Mouse (Mus musculus): Measurements from ENCODE around the gene Crybg2. TPM values are rescaled to one million over a fixed set of nuclear protein-coding genes. Genes with fewer than 3 reads are reported as not detected.

Gene Crybg2
- polyA plus RNA-seq (2015; fragmentation: Nextera tagmentation; extraction: Ambion mirVana), result 2.8 and 3.1 TPM in 2 replicates

DNA sequence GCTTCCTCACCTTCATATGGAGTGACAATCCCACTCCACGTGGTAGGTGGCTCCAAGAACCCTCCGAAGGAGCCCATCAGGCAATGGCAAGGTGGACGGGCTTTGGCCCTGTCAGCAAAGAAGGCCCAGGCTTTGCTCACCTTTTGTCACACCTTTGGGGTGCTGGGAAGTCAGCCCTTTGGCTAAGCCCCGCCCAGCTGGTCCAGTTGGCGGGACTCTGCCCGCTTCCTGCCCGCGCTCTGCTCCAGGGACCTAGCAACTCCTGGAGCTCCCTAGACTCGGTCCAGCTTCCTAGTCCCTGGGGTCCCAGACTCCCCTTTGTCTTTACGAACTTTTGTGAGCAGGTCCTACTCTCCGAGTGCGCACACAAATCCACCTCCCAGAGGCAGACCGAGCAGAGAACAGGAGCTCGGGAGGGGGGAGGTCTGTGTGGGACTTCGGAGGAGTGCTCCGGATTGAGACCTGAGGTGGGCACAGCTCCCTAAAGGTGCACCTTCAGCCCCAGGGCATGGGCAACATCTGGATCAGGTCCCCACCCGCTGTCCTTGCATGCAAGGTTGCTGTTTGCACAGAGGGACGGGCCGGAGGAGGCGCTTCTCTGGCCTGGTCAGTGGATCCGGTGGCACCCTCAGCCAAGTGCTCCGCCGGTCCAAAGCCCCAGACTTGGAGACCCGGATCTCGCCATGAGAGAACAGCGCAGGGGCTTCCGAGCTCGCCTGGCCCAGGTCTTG, at the start of gene Crybg2:
Gene Crybg2, plus strand, starts transcription at position 681 of the 731 bp plus-strand sequence.
- 0 out of 2 replicates have a peak within 1 kb of the TSS, but pooled peaks have one; percentile 2 for H3K27ac ChIP-seq (ENCODE audit: low read length)
- H3K36me3 ChIP-seq (ENCODE audit: insufficient read depth, low read length), result no peaks in the 10 kb centered on the region
- H3K4me3 ChIP-seq (ENCODE audit: low read depth, low read length), result no peak within 1 kb of the TSS
- DNase-seq (ENCODE audit: low spot score) (no peak), ATAC-seq (no peak)
- no peaks in the 10 kb centered on the region for H3K4me1 ChIP-seq (ENCODE audit: insufficient read depth, low read depth, low read length)
- WGBS, result 42% methylated on average over 28 of the region's 28 CpGs
- H3K9me3 ChIP-seq (ENCODE audit: low read length), result no peaks in the 10 kb centered on the region
- no peak for TF ChIP-seq EP300 (IDR thresholded peaks at IDR 0.05)
- no peak within 1 kb of the TSS for H3K4me2 ChIP-seq (replicated peaks; ENCODE audit: low read depth, low read length)
- no peak within 1 kb of the TSS for H3K9ac ChIP-seq (replicated peaks; ENCODE audit: low read depth)
- H3K27me3 ChIP-seq (replicated peaks; ENCODE audit: insufficient read depth, low read length), result no peaks in the 10 kb centered on the region

DNA sequence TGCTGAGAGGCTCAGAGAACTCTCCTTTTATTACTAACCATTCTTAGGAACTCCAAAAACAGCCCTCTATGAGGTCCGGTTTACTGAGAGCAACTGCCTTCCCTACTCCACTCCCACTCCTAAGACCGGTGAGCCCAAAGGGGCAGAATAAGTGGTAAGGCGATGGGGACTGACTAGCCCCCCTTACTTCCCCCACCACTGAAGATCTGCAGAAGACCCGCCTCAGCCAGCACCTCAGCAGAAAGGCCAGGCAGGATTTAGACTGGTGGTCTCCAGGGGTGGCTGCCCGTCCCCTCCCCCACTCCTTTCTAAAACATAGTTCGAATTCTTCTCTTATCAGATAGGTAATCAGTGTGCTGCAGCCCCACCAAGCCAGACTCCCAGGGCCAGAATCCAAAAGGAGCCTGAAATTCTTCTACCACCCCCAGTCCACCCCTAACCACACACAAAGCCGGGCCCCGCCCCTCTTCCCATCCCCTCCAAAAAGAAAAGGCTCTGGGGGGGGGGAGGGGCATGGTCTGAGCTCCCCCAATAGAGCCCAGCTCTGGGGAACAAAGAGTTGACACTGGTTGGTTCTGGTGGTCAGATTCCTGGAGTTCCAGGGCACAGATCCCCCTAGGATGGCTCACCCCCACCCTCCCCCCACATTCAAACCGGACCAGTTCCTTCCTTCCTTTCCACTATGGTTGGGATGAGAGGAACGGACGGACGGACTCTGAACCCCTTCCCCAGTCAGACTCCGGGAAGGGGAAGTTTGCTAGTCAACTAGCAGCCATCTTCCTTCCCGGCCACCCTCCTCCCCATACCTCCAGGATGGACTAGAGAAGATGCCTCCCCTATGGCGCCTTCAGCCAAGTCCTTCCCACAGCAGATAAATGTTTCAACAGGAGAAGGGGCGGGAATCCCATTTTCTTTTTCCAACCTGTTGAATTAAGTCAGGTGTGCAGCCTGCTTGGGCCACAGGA, 48.9 kb upstream of the Crybg2 start:
- DNase-seq (ENCODE audit: low spot score) (no peak), ATAC-seq (no peak)
- Histone ChIP-seq H3K36me3 (ENCODE audit: insufficient read depth, low read length) (no peaks in the 10 kb centered on the region), H3K9me3 (ENCODE audit: low read length) (no peaks in the 10 kb centered on the region), H3K27me3 (replicated peaks; ENCODE audit: insufficient read depth, low read length) (peaks cover 7% of the 10 kb centered on the region; the same call in 1 of the 2 replicates), H3K4me3 (ENCODE audit: low read depth, low read length) (no peak overlapping the region), H3K27ac (ENCODE audit: low read length) (no peak overlapping the region), H3K9ac (replicated peaks; ENCODE audit: low read depth) (no peak overlapping the region), H3K4me1 (ENCODE audit: insufficient read depth, low read depth, low read length) (no peaks in the 10 kb centered on the region), H3K4me2 (replicated peaks; ENCODE audit: low read depth, low read length) (no peak overlapping the region)
- TF ChIP-seq CTCF (IDR thresholded peaks at IDR 0.05) (no peak), EP300 (IDR thresholded peaks at IDR 0.05) (no peak)
- 9% methylated on average over 16 of the region's 16 CpGs for WGBS

DNA sequence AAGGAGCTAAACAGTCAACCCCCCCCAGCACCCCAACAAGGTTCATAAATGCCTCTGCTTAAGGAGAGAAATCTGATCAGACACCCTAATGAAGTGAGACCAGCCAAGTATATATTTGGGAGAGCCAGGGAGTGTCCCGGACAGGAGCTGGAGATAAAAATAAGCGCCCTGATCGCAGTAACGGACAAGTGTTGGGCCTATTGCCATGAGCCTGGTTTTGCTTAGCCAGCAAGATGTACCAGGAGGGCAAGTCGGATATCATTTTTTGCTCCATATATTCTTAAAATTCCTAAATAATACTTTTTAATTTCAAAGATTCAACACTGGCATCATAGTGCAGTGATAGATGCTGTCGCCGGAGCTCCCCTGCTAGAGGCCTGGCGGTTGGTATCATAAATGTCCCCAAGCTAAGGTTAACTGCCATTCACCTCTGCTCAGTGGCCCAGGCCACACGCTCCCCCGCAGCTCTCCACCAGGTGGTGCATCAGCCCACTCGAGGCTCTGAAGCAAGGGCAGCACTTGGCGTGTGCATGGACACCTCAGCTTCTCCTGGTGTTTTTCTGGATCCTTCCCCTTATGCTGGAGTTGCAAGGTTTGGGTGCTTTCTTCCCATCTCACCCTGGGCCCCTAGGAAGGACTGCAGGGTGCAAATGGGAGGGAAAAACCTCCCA, 47.6 kb upstream of the Crybg2 start:
- no peak overlapping the region for H3K27ac ChIP-seq (ENCODE audit: low read length)
- no peaks in the 10 kb centered on the region for H3K9me3 ChIP-seq (ENCODE audit: low read length)
- no peak overlapping the region for H3K4me2 ChIP-seq (replicated peaks; ENCODE audit: low read depth, low read length)
- no peaks in the 10 kb centered on the region for H3K36me3 ChIP-seq (ENCODE audit: insufficient read depth, low read length)
- ATAC-seq, result no peak
- H3K27me3 ChIP-seq (replicated peaks; ENCODE audit: insufficient read depth, low read length), result peaks cover 8% of the 10 kb centered on the region
- H3K4me3 ChIP-seq (ENCODE audit: low read depth, low read length), result no peak overlapping the region
- no peak overlapping the region for H3K9ac ChIP-seq (replicated peaks; ENCODE audit: low read depth)
- no peak for TF ChIP-seq EP300 (IDR thresholded peaks at IDR 0.05)
- TF ChIP-seq CTCF (IDR thresholded peaks at IDR 0.05), result peak; percentile 57
- H3K4me1 ChIP-seq (ENCODE audit: insufficient read depth, low read depth, low read length), result no peaks in the 10 kb centered on the region
- no peak for DNase-seq (ENCODE audit: low spot score)
- WGBS, result 49% methylated on average over 12 of the region's 12 CpGs

DNA sequence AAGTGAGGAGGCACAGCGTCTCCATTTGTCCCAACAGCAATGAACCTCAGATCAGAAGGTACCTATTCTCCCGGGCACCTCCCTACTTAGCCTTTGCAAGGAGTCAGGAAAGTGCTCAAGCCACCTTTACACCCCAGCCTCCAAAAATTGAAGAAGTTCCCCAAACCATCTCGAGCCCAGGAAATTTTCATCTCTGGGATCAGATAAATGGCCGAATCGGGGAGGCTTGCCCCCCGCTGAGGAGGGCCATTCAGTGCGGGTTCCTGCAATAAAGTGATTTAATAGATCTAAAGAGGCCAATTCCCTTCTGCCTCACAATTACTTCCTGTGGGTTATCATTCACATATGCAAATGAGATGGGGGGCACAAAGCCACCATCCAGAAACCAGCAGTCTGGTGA, 44.4 kb upstream of the Crybg2 start:
- TF ChIP-seq EP300 (IDR thresholded peaks at IDR 0.05), result no peak
- TF ChIP-seq CTCF (IDR thresholded peaks at IDR 0.05), result no peak
- DNase-seq (ENCODE audit: low spot score), result no peak
- Histone ChIP-seq H3K9ac (replicated peaks; ENCODE audit: low read depth) (no peak overlapping the region), H3K27me3 (replicated peaks; ENCODE audit: insufficient read depth, low read length) (peaks cover 28% of the 10 kb centered on the region), H3K9me3 (ENCODE audit: low read length) (no peaks in the 10 kb centered on the region), H3K4me1 (ENCODE audit: insufficient read depth, low read depth, low read length) (no peaks in the 10 kb centered on the region), H3K4me3 (ENCODE audit: low read depth, low read length) (no peak overlapping the region), H3K36me3 (ENCODE audit: insufficient read depth, low read length) (no peaks in the 10 kb centered on the region), H3K27ac (ENCODE audit: low read length) (no peak overlapping the region), H3K4me2 (replicated peaks; ENCODE audit: low read depth, low read length) (no peak overlapping the region)
- ATAC-seq, result no peak
- 27% methylated on average over 7 of the region's 7 CpGs for WGBS

DNA sequence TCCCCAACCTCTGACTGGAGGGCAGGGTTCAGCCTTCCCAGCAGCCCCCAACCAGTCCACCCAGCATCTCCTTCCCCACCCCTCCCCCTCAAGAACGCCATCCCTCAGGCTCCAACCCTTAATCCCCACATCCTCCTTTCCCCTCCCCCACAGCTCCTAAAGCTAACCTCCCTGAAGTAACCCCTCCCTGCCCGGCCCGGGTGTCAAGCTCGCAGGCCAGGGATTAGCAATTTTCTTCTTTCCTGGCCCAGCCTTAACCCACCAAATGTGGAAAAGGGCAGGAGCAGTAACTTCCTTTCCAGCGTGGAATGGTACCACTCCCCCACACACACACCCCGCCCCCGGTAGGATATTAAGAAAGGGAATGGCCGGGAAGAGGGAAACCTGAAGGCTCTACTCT, 43.8 kb upstream of the Crybg2 start:
- Histone ChIP-seq H3K27me3 (replicated peaks; ENCODE audit: insufficient read depth, low read length) (peaks cover 28% of the 10 kb centered on the region), H3K4me2 (replicated peaks; ENCODE audit: low read depth, low read length) (no peak overlapping the region)
- no peak for TF ChIP-seq CTCF (IDR thresholded peaks at IDR 0.05)
- TF ChIP-seq EP300 (IDR thresholded peaks at IDR 0.05), result no peak

More for the DNA sequence above, 43.8 kb upstream of the Crybg2 start:
- WGBS, result 7% methylated on average over 8 of the region's 8 CpGs
- H3K36me3 ChIP-seq (ENCODE audit: insufficient read depth, low read length), result no peaks in the 10 kb centered on the region
- H3K4me3 ChIP-seq (ENCODE audit: low read depth, low read length), result no peak overlapping the region
- no peak overlapping the region for H3K9ac ChIP-seq (replicated peaks; ENCODE audit: low read depth)
- no peak overlapping the region for H3K27ac ChIP-seq (ENCODE audit: low read length)
- no peaks in the 10 kb centered on the region for H3K9me3 ChIP-seq (ENCODE audit: low read length)
- DNase-seq (ENCODE audit: low spot score), result no peak
- H3K4me1 ChIP-seq (ENCODE audit: insufficient read depth, low read depth, low read length), result no peaks in the 10 kb centered on the region
- ATAC-seq, result no peak

Data from lung, postnatal 0 days (tissue).